Mouse (Mus musculus) stomach, embryonic 15.5 days (tissue): ENCODE measurements around the gene Mef2b. TPM values are rescaled to one million over a fixed set of nuclear protein-coding genes. Genes with fewer than 3 reads are reported as not detected.

ENCODE experiments used
- ATAC-seq: fragments of 200-750 bp; cut with Nextera tagmentation; 2 replicates; pipeline ENCODE4 v1.8.0; 2017; ENCODE audit warnings: low read depth, moderate number of reproducible peaks, moderate TSS enrichment; ENCODE audit not compliant: insufficient read depth, low FRiP score
- H3K27ac ChIP-seq: fragments of 300-500 bp; sonication (generic); 2 replicates; pipeline ENCODE4 v1.5.1; 2015; ENCODE audit warnings: mild to moderate bottlenecking, inconsistent platforms
- H3K27me3 ChIP-seq: fragments of 300-500 bp; sonication (generic); replicated peaks from 2 replicates; pipeline ENCODE4 v1.6.1; 2015; ENCODE audit warnings: inconsistent platforms
- H3K36me3 ChIP-seq: fragments of 300-500 bp; sonication (generic); 2 replicates; pipeline ENCODE4 v1.6.1; 2015; ENCODE audit warnings: inconsistent platforms
- H3K4me1 ChIP-seq: fragments of 300-500 bp; sonication (generic); 2 replicates; pipeline ENCODE4 v1.6.1; 2015; ENCODE audit warnings: inconsistent platforms
- H3K4me2 ChIP-seq: fragments of 300-500 bp; sonication (generic); 2 replicates; pipeline ENCODE4 v1.6.1; 2015; ENCODE audit warnings: mild to moderate bottlenecking, inconsistent platforms
- H3K4me3 ChIP-seq: fragments of 300-500 bp; sonication (generic); replicated peaks from 2 replicates; pipeline ENCODE4 v1.5.1; 2015; ENCODE audit warnings: inconsistent platforms
- H3K9ac ChIP-seq: fragments of 300-500 bp; sonication (generic); 2 replicates; pipeline ENCODE4 v1.6.1; 2015; ENCODE audit warnings: inconsistent platforms
- H3K9me3 ChIP-seq: fragments of 300-500 bp; sonication (generic); 2 replicates; pipeline ENCODE4 v1.6.1; 2016; ENCODE audit warnings: inconsistent platforms
- WGBS: fragments of 180-500 bp; shearing (Covaris S2); methylation state at CpG from one replicate; pipeline ENCODE4 v1.1.7; 2015; 5-methylcytosine and 5-hydroxymethylcytosine counted together
- polyA plus RNA-seq: library from polyadenylated mRNA; unstranded; fragments of >200 nt; fragmentation: Nextera tagmentation; extraction: Ambion mirVana; gene quantifications from 2 replicates; pipeline ENCODE4 v1.2.1, GENCODE M21; 2015

Mef2b gene
- polyA plus RNA-seq, 1 experiment from 2014 or later: 0.19 TPM

GRCm38 (mm10) chr8:70188707-70189106, 49.2 kb downstream of the Mef2b start:
- Histone ChIP-seq H3K9me3 (no peaks in the 10 kb centered on the region), H3K4me1 (no peaks in the 10 kb centered on the region), H3K27me3 (no peaks in the 10 kb centered on the region), H3K9ac (no peak overlapping the region), H3K4me2 (no peak overlapping the region), H3K36me3 (peaks cover 4% of the 10 kb centered on the region; the same call in 1 of the 2 replicates), H3K27ac (no peak overlapping the region), H3K4me3 (no peak overlapping the region)
- ATAC-seq: no peak
- WGBS: 66% methylated on average over 7 of the region's 7 CpGs

- H3K4me2 ChIP-seq: no peak overlapping the region
Measured at GRCm38 (mm10) chr8:70193238-70193637, 53.7 kb downstream of the Mef2b start.

GRCm38 (mm10) chr8:70194191-70194590, 54.7 kb downstream of the Mef2b start:
- no peak overlapping the region for H3K4me3 ChIP-seq
- H3K4me1 ChIP-seq: no peaks in the 10 kb centered on the region
- no peak for ATAC-seq
- no peak overlapping the region for H3K4me2 ChIP-seq
- H3K36me3 ChIP-seq: peaks cover 4% of the 10 kb centered on the region; the same call in 1 of the 2 replicates
- H3K27ac ChIP-seq: no peak overlapping the region
- WGBS: 75% methylated on average over 3 of the region's 3 CpGs
- no peaks in the 10 kb centered on the region for H3K27me3 ChIP-seq
- no peaks in the 10 kb centered on the region for H3K9me3 ChIP-seq
- no peak overlapping the region for H3K9ac ChIP-seq

More at GRCm38 (mm10) chr8:70193238-70193637, 53.7 kb downstream of the Mef2b start:
- no peak overlapping the region for H3K4me3 ChIP-seq
- H3K27me3 ChIP-seq: no peaks in the 10 kb centered on the region
- no peak overlapping the region for H3K27ac ChIP-seq
- WGBS: 61% methylated on average over 5 of the region's 5 CpGs
- H3K9me3 ChIP-seq: no peaks in the 10 kb centered on the region
- H3K36me3 ChIP-seq: peaks cover 4% of the 10 kb centered on the region; the same call in 1 of the 2 replicates
- ATAC-seq: no peak
- H3K9ac ChIP-seq: no peak overlapping the region
- H3K4me1 ChIP-seq: no peaks in the 10 kb centered on the region

GRCm38 (mm10) chr8:70195762-70196161, 56.3 kb downstream of the Mef2b start:
- ATAC-seq: no peak
- 86% methylated on average over 2 of the region's 2 CpGs for WGBS
- Histone ChIP-seq H3K27me3 (no peaks in the 10 kb centered on the region), H3K4me3 (no peak overlapping the region), H3K27ac (no peak overlapping the region), H3K4me2 (no peak overlapping the region), H3K4me1 (peaks cover 9% of the 10 kb centered on the region), H3K9ac (no peak overlapping the region), H3K36me3 (peaks cover 4% of the 10 kb centered on the region; the same call in 1 of the 2 replicates), H3K9me3 (no peaks in the 10 kb centered on the region)

GRCm38 (mm10) chr8:70197603-70198002, 58.1 kb downstream of the Mef2b start:
- H3K4me2 ChIP-seq: no peak overlapping the region
- no peak overlapping the region for H3K9ac ChIP-seq
- no peaks in the 10 kb centered on the region for H3K27me3 ChIP-seq
- H3K4me3 ChIP-seq: no peak overlapping the region
- WGBS: 47% methylated on average over 7 of the region's 7 CpGs
- H3K27ac ChIP-seq: no peak overlapping the region
- peaks cover 10% of the 10 kb centered on the region for H3K4me1 ChIP-seq
- ATAC-seq: no peak
- no peaks in the 10 kb centered on the region for H3K36me3 ChIP-seq
- H3K9me3 ChIP-seq: no peaks in the 10 kb centered on the region

- Histone ChIP-seq H3K4me2 (no peak overlapping the region), H3K9me3 (no peaks in the 10 kb centered on the region), H3K27me3 (no peaks in the 10 kb centered on the region), H3K4me1 (peaks cover 10% of the 10 kb centered on the region), H3K36me3 (no peaks in the 10 kb centered on the region), H3K9ac (no peak overlapping the region), H3K4me3 (no peak overlapping the region), H3K27ac (no peak overlapping the region)
- WGBS: 46% methylated on average over 5 of the region's 5 CpGs
- peak; percentile 44 for ATAC-seq
Measured at GRCm38 (mm10) chr8:70200098-70200681, 60.7 kb downstream of the Mef2b start.

GRCm38 (mm10) chr8:70201417-70201816, 61.9 kb downstream of the Mef2b start:
- no peak overlapping the region for H3K9ac ChIP-seq
- 73% methylated on average over 3 of the region's 3 CpGs for WGBS
- peak; percentile 44 for ATAC-seq

GRCm38 (mm10) chr8:70203072-70203471, 63.6 kb downstream of the Mef2b start:
- Histone ChIP-seq H3K4me2 (no peak overlapping the region), H3K4me1 (peaks cover 10% of the 10 kb centered on the region), H3K9ac (no peak overlapping the region), H3K27me3 (no peaks in the 10 kb centered on the region), H3K9me3 (no peaks in the 10 kb centered on the region), H3K36me3 (no peaks in the 10 kb centered on the region), H3K4me3 (no peak overlapping the region), H3K27ac (no peak overlapping the region)
- no peak for ATAC-seq
- 70% methylated on average over 4 of the region's 4 CpGs for WGBS

More at GRCm38 (mm10) chr8:70201417-70201816, 61.9 kb downstream of the Mef2b start:
- H3K9me3 ChIP-seq: no peaks in the 10 kb centered on the region
- peaks cover 10% of the 10 kb centered on the region for H3K4me1 ChIP-seq
- H3K27me3 ChIP-seq: no peaks in the 10 kb centered on the region
- H3K4me3 ChIP-seq: no peak overlapping the region
- H3K4me2 ChIP-seq: no peak overlapping the region
- H3K36me3 ChIP-seq: no peaks in the 10 kb centered on the region
- H3K27ac ChIP-seq: no peak overlapping the region

GRCm38 (mm10) chr8:70204757-70205156, 65.2 kb downstream of the Mef2b start:
- Histone ChIP-seq H3K4me2 (no peak overlapping the region), H3K4me3 (no peak overlapping the region), H3K27ac (no peak overlapping the region), H3K36me3 (no peaks in the 10 kb centered on the region), H3K27me3 (no peaks in the 10 kb centered on the region), H3K9me3 (no peaks in the 10 kb centered on the region), H3K9ac (no peak overlapping the region), H3K4me1 (peaks cover 10% of the 10 kb centered on the region)
- WGBS: 52% methylated on average over 1 of the region's 1 CpGs
- no peak for ATAC-seq

GRCm38 (mm10) chr8:70208130-70208529, 68.6 kb downstream of the Mef2b start:
- 67% methylated on average over 1 of the region's 1 CpGs for WGBS
- H3K36me3 ChIP-seq: no peaks in the 10 kb centered on the region
- no peaks in the 10 kb centered on the region for H3K27me3 ChIP-seq
- no peak for ATAC-seq
- no peak overlapping the region for H3K4me3 ChIP-seq
- H3K4me2 ChIP-seq: no peak overlapping the region
- H3K4me1 ChIP-seq: peaks cover 6% of the 10 kb centered on the region; the same call in 1 of the 2 replicates
- H3K9me3 ChIP-seq: no peaks in the 10 kb centered on the region
- H3K9ac ChIP-seq: no peak overlapping the region
- H3K27ac ChIP-seq: no peak overlapping the region

GRCm38 (mm10) chr8:70210538-70210937, 71.0 kb downstream of the Mef2b start:
- Histone ChIP-seq H3K4me3 (0 out of 2 replicates have a peak overlapping the region, but pooled peaks have one; percentile 7), H3K4me2 (peak overlapping the region; percentile 99), H3K9me3 (no peaks in the 10 kb centered on the region), H3K36me3 (no peaks in the 10 kb centered on the region), H3K4me1 (peaks cover 6% of the 10 kb centered on the region; the same call in 1 of the 2 replicates), H3K9ac (no peak overlapping the region), H3K27ac (no peak overlapping the region), H3K27me3 (no peaks in the 10 kb centered on the region)
- no peak for ATAC-seq
- WGBS: 30% methylated on average over 8 of the region's 8 CpGs

GRCm38 (mm10) chr8:70211275-70211674, 71.8 kb downstream of the Mef2b start:
- Histone ChIP-seq H3K4me2 (peak overlapping the region; percentile 99), H3K36me3 (no peaks in the 10 kb centered on the region), H3K9me3 (no peaks in the 10 kb centered on the region), H3K9ac (0 out of 2 replicates have a peak overlapping the region, but pooled peaks have one; percentile 47), H3K4me3 (peak overlapping the region; percentile 71), H3K27me3 (no peaks in the 10 kb centered on the region), H3K4me1 (peaks cover 6% of the 10 kb centered on the region; the same call in 1 of the 2 replicates), H3K27ac (no peak overlapping the region)
- no peak for ATAC-seq
- 74% methylated on average over 1 of the region's 1 CpGs for WGBS
